Mouse (Mus musculus) stomach, postnatal 0 days (tissue): ENCODE measurements around the gene Mpig6b.

ENCODE experiments used
- CTCF ChIP-seq: IDR thresholded peaks from 2 replicates; pipeline ENCODE4 v1.5.1; 2016; ENCODE audit warnings: antibody characterized with exemption, low read depth, mild to moderate bottlenecking, moderate library complexity
- EP300 ChIP-seq: optimal IDR thresholded peaks from 2 replicates; pipeline ENCODE3; 2016; ENCODE audit warnings: antibody characterized with exemption

DNA sequence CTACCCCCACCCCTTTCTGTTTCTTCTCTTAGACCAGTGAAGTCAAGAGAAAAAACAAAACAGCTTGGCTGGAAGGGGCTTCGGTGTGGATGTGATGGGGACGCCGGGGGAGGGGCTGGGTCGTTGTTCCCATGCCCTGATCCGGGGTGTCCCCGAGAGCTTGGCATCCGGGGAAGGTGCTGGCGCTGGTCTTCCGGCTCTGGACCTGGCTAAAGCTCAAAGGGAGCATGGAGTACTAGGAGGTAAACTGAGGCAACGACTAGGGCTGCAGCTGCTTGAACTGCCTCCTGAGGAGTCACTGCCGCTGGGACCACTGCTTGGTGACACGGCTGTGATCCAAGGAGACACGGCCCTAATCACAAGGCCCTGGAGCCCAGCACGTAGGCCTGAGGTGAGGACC lies 5.9 kb downstream of the Mpig6b start:
- no peak for TF ChIP-seq CTCF
- no peak for TF ChIP-seq EP300
